Mouse (Mus musculus): ENCODE data around the gene Grin2a.

DNA sequence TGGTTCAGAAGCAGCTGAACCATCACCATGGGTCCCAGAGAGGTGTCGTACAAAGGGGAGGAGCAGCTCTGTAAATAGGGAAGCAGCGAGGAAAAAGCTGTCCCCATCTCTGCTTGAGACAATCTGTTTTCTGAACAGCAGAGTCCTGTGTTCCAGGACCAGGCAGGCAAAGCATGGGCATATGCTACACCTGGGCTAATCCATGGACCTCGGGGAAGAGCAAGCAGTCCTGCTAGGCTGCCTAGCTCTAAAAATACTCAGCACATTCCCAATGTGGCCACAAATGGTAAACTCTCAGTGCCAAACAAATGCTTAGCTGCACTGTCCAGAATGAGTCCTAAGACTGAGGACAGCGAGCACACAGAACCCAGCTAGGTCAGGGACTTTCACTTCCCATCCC is 86.1 kb downstream of the Grin2a start:
- TF ChIP-seq CTCF (IDR thresholded peaks at IDR 0.05; ENCODE audit: insufficient read depth, low read depth, low read length), result no peak
- no peak for TF ChIP-seq POLR2A (IDR thresholded peaks at IDR 0.05; ENCODE audit: insufficient read depth, low read depth, low read length)

Data from olfactory bulb, adult 2 months (tissue).